Mouse (Mus musculus): ENCODE measurements at regions not wholly inside any gene's neighbourhood (a gene's known extent, or its start where the extent isn't known, plus 50 kb on each side); places are given as distances from the start of the nearest gene placed in this dataset.
A peak's percentile ranks its signal among the peaks of the same experiment; 100 is the strongest.
"Not testable (repeated sequence)": the region's sequence is repeated elsewhere in the genome, so short reads cannot be mapped to it uniquely, and the experiment has no call there.

DNA sequence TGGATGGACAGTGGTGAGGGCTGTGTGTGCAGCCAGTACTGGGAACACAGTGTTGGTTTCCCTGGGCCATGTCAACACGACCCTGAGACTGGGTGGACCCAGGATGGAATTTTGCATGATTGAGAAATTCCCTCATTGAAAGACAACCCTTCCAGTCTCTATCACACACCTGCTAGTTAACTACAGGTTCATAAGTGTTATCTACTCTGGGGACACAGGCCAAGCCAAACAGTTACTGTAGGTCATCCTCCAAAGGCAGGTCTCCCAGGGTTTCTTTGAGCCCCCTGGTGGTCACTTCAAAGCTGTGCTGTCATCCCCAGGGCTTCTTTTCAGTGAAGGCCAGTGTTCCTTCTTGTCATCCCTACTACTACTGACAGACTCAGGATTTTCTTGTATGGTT is 276.7 kb downstream of the Cyp26b1 start:
- DNase-seq (ENCODE audit: low spot score) = peak; percentile 21

DNA sequence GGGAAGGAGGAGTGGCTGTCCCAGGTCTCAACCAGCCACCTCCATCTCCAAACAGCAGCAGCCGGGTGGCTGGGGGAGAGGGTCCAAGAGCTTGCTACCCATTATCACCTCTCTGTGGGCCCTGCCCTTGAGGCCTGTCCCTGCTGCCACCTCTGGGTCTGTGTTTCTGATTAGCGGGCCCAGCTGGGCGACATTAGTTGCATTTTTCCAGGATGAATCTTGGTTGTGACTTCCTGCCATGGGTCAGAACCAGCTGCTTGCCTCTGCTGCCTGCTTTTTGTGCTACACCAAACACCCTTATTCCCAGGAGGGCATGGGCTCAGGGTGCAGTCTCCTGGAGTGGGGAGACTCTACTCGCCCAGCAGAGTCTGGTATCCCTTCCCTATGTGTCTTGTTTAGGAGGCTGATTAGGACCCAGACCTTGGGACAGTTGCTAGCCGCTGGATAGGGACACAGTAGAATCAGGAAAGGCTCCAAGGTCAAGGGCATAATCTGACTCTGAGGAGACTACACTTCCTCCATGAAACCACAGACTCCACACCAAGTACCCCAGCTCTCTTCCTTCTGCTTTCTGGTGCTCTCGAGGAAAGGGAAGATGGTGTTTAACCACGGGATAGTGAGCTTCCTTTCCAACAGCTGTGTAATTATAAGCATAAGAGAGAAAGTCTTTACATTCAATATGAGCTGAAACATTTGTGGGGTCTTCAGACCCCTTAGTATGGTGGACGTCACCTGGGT is 278.4 kb downstream of the Cyp26b1 start:
- DNase-seq (ENCODE audit: low spot score) = no peak

DNA sequence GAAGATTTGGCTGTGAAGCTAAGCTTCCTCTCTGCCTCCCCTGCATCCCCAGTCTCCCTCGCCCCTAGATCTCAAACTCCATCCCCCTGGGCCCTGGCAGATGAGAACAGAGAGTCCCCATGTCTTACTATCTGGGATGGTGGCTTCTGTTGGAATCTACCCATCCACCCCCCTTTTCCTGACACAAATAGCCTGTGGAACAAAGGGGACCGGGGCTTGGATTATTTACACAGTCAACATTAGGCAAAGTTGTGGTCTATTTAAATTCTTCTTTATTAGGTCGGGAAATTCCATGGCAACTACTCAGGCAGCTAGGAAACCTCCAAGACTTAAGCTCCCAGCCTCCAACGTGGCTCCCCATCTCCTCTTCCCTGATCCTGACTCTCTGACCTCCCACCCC is 279.9 kb downstream of the Cyp26b1 start:
- no peak for DNase-seq (ENCODE audit: low spot score)

DNA sequence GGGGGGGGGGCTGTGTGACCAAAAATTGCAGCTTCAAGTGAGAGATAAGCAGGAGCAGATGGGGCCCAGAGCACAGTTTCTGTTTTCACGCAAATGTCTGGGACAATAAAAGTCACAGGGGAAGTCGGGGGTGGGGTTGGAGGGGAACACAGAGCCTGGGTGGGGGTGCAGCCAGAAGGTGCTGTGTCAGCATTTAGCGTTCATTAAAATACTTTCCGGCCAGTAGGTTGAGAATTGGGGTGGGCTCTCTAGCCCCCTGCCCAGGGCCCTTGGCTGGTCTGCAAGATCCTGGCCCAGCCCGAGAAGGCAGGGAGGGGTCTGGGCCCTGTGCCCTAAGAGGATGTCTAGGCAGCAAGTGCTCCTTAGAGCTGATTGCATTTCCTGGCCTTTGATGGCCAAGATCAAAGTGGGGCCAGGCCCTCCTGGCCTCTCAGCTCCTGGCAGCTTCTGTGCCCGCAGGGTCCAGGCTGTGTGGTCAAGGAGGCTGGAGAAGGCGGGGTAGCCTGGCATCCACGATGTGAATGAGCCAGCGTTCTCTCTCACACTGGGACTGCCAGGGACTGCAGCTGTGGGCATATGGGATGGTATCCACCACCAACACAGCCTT is 283.0 kb downstream of the Cyp26b1 start:
- no peak for DNase-seq (ENCODE audit: low spot score)

DNA sequence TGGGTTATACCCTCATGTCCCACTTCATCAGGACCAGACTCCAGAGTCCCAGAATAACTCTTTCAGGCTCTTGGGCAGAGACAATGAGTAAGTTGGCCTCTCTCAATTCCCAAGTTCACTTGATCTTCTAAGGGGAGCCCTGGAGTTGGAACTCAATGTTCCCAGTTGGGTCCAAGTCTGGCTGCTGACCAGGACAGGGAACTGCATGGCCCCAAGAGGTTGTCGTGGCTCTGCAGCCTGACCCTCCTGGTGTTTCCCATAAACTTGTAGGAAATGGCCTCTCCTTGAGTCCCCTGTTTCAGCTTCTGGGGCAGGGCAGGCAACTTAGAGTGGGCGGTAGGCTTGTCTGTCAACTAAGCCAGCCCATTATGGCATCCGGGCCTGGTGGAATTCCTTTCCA is 286.2 kb downstream of the Cyp26b1 start:
- DNase-seq (ENCODE audit: low spot score) = no peak

DNA sequence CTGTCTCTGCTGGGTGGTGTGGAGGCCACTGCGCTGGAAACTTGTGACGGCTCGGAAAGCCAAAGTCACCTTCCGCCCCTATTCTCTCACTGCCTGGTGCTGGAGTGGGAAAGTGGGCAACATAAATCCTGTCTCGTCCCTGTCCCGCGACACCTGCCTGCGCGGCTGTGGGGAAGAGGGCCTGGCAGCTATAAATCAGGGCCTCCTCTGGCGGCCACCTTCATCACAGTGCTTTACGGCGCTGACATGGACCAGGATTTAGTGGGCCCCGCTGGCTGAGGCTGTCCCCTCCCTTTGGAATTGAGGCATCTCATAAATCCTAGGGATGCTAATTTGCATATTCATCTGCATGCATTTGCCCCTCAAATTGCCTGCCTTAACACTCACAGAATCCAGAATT is 287.1 kb downstream of the Cyp26b1 start:
- DNase-seq (ENCODE audit: low spot score) = no peak

DNA sequence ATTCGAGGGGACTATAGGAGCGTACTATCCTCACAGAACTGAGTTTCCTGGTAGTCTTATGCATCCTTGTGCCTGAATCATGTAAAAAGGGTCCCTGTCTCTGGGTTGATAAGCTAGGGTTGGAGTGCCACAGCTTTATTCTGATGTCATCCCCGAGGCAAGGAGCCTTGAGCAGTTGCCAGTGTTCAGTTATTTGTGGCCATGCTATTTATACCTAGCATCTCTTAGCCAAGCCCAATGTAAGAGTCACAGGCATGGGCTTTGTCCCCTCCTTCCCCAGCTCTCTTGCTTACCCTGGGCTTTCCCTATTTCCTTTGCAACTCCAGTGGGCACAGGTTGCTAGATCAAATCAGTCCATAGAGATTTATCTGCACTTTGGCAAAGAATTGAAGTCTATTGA is 288.6 kb downstream of the Cyp26b1 start:
- no peak for DNase-seq (ENCODE audit: low spot score)

DNA sequence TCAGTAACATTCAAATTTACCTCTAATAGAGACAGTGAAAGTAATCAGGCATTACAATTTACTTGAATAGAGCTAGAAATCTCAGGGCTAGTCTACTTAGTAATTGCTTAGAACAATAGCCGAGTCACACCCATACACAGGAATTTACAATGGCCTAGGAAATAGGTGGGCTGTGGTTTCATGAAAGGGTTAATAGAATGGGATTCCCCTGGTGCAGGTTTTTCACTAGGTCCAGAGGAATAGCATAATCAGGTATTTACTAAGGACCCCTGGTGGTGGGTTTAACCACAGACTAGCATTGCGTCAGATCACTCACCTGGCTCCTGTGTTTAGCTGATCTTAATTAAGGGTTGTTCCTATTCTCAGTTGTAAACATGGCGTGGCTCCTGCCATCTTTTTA is 290.8 kb downstream of the Cyp26b1 start:
- DNase-seq (ENCODE audit: low spot score) = not testable (repeated sequence)

DNA sequence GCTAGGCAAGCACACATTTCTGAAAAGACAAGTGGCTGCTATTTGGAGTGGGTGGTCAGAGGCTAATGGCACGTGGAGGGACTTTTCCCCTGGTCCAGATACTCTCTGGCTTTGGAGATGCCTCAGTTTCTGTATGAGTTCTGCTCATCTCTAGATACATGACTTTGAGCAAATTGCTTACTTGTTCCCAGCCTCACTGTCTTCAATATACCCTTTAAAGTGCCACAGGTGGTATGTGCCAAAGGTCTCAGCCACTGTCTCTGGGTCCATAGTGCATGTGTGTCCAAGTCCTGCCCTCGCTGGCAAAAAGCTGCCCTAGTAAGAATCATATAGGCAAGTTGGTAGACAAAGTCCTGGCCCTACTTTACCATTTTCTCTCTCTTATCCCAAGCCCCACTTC is 291.5 kb downstream of the Dysf start:
- DNase-seq (ENCODE audit: low spot score) = no peak

DNA sequence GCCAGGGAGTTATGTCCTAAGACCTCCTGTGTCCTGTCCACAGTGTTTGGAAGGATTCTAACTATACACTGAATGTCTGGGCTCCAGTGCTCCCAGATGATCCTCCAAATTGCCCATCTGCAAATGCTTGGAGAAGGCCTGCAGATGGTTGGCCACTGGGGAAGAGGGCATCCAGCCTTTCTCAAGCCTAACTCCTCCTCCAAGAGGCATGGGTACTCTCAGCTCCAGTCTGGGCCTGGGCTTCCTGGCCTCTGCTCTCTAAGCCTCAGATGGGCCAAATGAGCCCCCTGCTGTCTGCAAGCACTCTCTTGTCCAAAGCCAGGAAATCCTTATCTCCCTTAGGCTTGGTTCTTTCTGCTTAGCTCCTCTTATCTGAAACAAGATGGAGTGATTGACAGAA is 290.8 kb downstream of the Dysf start:
- DNase-seq (ENCODE audit: low spot score) = no peak

DNA sequence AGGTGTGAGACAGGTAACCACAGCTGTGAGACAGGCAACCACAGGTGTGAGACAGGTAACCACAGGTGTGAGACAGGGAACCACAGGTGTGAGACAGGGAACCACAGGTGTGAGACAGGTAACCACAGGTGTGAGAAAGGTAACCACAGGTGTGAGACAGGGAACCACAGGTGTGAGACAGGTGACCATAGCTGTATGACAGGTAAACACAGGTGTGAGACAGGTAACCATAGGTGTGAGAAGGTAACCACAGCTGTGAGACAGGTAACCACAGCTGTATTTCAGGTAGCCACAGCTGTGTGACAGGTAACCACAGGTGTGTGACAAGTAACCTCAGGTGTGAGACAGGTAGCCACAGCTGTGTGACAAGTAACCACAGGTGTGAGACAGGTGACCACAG is 265.5 kb downstream of the Dysf start:
- not testable (repeated sequence) for DNase-seq (ENCODE audit: low spot score)

DNA sequence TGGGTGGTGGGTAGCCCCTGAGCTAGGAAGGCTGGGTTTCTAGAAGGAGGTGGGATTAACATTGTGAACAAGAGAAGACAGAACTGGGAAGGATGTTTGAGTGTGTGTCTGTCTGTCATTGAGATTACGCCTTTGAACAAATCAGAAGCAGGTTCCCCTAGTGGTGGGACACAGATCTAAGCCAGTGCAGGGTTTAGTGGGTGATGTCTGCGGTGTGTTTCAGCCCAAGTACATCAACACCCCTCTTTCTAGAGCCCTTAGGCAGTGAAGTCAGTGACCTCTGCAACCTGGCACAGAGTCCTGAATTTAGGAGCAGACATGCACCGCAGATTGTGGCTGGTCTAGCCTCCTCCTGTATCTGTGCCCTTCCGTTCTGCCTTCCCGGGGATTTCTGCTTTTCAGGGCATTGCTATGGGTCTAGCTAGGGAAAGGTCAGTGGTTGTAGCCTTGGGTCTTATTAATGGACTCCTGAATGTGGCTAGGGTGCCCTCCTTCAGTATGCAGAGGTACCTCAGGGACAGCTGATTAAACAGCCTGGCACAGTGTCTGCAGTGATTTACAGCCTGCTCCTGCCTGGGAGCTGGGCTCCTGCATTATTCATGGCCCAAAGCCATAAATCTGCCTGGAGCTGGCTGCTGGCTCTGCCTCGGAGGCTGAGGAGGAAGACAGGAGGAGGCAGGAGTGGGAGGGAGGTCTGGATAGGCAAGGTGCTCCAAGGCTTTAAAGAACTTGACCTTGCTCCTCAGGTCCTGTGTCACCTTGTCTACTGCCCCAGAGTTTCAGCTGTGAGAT is 264.3 kb downstream of the Dysf start:
- DNase-seq (ENCODE audit: low spot score) = peak; percentile 61

DNA sequence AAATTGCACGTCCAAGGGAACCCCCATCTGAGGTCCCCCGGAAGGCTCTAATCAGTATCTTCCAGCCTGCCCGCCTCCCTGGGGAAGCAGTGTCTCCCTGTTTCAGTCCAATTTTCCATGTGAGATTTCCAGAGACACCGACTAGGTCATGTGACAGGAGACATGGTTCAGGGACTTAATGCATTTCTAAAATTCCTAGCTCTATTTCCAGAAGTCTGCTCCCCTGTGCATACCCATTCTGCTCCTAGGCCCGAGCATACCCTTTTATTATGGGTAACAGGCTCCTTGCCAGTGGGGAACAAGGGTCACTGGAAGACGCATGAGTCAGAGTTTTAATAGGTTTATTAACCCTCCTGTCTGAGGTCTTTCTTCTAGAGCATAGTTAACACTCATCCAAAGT is 263.6 kb downstream of the Dysf start:
- no peak for DNase-seq (ENCODE audit: low spot score)

DNA sequence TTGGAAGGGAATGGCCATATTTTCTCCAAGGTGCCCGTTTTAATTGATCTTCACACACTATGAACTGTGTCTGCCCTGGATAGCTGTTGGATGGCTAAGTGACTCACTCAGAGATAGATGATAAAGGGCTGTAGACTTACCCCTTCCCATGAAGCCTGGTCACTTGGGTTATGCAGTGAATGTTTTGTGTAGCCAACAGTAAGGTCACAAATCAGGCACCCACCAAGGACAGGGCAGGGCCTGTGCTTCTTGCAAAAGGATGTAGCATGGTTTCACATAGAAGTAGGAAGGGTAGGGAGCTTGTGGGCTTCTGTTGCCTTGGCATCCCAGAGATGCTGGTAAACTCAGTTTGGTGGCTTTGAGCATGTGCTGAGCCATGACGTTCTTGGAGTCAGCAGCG is 263.1 kb downstream of the Dysf start:
- no peak for DNase-seq (ENCODE audit: low spot score)

DNA sequence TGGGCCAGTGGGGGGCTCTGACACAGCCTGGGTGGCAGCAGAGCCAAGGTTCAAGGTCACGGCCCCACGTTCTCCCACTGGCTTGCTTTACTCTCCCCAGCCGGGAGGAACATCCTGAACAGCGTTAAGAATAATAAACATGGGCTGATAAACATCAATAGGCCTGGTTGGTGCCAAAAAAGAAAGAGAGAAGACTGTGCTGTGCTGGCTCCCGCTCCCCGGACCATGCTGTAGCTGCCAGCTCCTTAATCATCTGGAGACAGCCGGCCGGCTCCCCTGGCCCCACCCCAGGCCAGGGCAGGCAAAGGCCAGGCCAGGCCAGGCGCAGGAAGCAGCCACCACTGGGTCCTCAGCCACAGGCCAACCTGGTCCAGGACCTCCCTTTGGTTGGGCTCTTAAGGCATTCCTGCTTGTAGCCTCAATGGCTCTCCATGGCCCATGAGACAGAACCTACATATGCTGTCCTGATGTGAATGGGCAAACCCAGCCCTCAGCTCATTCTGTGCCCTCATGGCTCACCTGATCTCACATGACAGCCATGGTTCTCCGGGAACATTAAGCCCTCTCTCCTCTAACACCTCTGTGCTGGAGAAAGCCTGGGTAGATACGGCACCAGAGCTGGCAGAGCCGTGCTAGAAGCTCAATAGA is 262.3 kb downstream of the Dysf start:
- DNase-seq (ENCODE audit: low spot score) = peak; percentile 28

DNA sequence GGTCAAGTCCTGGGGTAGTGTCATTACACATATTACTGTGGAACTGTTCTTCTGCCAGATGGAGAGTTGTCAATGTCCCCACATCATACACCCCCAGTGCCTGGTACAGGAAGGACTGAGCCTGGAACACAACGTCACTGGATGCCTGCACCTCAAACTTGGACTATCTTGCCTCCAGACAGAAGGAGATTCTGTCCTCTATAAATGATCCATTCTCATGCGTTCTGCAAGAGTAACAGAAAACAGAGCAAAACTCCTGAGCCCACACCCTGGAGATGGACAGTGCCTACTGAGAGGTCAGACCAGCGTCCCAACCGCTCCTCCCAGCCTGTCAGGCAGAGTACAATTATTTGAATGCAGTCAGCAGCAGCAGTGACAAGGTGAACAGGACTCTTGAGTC is 261.1 kb downstream of the Dysf start:
- DNase-seq (ENCODE audit: low spot score) = no peak

DNA sequence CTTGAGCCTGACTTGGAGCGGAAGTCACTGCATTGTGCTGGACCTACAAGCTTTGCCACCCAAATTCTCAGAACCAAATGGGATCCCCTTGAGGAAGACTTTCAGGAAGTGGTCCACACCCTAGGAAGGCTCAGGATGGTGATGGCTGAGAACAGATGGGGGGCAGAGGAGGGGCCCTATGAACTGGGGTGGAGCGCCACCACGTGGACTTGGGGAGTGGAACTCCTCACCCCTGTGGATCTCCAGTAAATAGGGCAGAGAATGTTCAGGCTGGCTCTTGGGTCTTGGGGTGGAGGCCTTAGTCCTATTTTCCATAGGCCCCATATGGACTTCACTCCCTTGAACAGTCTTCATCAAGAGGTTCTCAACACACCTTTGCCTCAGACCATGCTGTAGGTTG is 260.6 kb downstream of the Dysf start:
- no peak for DNase-seq (ENCODE audit: low spot score)

DNA sequence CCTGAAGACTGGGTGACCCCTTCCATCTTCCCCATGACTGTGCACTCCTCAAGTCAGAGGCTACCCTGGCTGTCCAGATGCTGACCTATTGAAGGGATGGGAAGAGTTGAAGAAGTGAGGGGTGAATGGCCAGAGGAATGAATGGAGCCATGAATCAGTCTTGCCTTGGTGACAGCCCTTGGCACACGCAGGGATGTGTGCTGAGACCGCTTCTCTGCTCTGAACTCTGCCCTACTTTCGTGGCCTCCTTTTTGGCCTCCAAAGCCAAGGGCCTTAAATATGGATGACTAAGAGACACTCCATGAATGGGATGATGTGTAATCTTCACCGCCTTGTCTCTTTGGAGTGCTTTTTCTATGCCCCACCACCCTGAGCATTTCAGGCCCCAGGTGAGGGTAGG is 259.7 kb downstream of the Dysf start:
- no peak for DNase-seq (ENCODE audit: low spot score)

DNA sequence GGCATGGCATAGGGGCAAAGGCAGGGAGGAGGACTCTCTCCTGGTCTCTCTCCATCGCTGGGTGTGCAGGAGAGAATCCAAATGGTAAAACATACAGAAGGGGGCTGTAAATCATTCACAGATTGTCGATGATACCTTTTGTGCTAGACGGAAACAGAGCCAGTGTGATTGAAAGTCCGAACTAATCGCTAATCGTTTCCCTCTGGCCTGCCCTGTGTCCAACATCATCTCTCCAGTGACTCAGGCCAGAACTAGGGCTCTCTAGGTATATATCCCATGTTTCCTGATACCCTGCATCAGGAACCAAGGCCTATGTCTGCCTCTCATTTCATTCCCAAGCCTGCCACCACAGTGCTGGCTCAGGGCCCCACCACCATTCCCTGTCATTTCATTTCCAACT is 259.1 kb downstream of the Dysf start:
- DNase-seq (ENCODE audit: low spot score) = no peak

DNA sequence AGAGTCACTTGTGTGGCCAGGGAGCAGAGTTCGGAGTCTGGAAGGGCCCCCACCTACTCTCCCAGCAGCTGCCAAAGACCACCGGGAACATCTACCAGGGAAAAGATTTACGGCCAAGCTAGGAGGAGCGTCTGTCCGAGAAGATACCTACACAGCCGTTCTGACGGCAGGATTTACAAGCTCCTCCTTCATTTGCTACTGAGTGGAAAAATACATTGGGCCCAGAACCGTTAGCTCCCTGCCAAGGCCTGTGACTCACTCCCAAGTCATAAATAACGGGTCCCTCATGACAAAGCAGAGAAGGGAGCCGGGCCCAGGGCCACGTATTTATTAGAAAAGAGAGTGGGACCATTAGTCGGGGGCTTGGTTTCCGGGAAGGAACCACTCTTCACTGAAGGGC is 258.3 kb downstream of the Dysf start:
- DNase-seq (ENCODE audit: low spot score) = peak; percentile 64

DNA sequence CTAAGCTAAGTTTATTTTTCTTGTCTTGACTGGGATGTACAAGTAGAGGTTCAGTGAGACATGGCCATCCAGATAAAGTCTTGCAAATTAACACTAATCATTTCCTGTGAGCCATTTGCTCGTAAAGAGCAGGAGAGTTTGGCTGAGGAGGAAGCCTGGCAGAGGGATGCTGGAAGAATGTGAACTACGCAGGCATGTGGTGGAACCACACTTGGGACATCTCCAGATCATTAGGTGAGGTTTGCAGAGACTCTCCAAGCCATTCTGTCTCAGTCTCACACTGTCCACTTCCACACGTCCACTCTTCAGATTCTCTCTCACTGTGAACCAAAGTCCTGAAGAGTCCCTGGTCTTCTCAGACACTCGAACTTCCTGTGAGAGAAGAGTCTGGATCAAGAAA is 256.3 kb downstream of the Dysf start:
- DNase-seq (ENCODE audit: low spot score) = no peak

DNA sequence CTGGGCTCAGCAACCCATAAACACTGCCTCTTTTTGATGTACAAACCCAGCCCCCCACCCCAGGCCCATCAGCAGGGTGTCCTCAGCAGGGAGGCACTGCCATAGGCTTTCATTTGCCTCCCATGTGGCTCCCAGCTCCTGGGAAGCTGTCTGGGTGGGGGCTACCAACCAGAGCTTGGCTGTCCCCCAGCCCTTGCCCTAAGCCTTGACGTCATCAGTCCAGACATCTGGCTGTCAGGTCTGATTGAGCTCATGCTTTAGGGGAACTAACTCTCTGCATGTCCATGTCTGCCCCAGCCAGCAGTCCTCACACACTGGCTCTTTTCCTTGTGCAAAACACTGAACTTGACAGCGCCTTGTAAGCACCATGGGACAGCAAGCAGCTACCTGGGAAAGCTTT is 255.3 kb downstream of the Dysf start:
- DNase-seq (ENCODE audit: low spot score) = no peak

DNA sequence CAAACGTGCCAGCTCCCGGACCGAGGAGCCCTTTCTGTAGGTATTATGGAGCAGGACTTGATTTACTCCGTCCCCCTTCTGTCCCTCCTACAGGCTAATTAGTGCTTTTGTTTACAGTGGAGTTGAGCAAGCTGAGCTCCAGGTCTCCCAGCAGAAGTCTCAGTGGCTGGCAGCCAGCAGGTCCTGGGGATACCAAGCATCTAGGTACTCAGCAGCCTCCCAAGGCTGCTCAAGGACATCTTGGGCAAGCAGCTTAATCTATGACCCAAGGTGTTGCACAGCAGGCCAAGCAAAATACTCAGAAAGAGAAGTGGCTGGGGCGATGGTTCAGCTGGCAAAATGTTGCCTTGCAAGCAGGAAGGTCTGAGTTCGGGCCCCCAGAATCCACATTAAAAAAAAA is 254.4 kb downstream of the Dysf start:
- no peak for DNase-seq (ENCODE audit: low spot score)
